Mouse (Mus musculus) neural tube, postnatal 0 days (tissue): Measurements from ENCODE around the gene Efhd2. TPM values are rescaled to one million over a fixed set of nuclear protein-coding genes. Genes with fewer than 3 reads are reported as not detected.

Experiments used
- polyA plus RNA-seq: library from polyadenylated mRNA; unstranded; fragments of >200 nt; fragmentation: Nextera tagmentation; extraction: Ambion mirVana; gene quantifications from 2 replicates; pipeline ENCODE4 v1.2.1, GENCODE M21; 2015

Gene Efhd2
- 95.7 and 103 TPM in 2 replicates for polyA plus RNA-seq

DNA sequence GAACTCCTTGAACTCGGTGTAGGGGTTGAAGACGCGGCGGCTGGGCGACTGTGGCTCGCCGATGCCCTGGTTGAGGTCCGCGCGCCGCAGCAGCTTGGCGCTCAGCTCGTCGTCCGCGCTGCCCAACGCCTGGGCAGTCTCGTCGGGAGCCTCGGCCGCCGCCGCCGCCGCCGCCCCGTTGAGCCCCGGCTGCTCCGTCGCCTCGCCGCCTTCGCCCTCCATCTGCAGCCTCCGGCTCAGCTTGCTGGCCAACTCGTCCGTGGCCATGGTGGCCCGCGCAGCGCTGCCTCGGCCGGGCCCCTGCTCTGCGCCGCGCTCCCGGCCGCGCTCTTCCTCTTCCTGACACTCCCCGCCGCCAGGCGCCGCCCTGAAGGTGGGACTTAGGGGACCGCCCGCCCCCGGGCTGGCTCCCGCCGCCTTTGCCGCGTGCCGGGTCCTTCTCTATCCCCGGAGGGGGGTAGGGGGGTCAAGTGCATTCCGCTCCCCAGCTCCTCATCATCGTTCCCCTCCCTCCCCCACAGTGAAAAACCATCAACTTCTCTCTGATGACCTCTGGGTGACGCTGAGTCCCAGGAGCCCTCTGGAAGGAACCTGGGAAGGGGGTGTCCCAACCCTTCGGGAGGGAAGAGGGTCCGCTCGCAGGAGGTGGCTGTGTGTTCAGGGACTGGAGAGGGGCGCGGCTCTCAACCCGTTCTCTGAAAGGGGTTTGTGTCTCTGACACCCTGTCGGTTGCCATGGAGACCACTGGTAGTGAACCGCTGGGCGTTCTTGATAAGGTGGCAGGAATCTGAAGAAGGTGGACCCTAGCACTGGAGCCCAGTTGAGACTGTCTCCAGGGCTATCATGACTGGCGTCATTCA lies at the start of gene Efhd2:
TSS of gene Efhd2 (minus strand) at position 320 of the 860 bp plus-strand sequence.

DNA sequence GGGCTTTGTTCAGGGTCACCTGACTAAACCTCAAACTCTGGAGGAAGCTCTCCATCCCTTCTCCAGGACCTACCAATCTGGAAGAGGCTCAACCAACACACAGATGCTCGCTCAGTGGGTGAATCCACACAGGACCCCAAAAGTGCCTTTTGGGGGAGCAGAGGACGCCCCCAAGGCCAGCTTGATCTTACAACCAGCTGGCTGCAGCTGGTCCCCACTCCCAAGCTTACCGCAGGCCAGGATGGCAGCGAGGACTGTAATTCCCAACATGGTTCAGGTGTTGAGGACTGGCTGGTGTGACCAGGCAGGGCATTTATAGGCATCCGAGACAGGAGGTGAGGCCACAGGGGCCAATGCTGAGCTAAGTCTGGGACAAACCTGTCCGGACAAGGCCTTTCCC lies 28.7 kb downstream of the Efhd2 start, which contains the start of gene Ctrc:
TSS of gene Ctrc (minus strand) at position 361 of the 400 bp plus-strand sequence.

DNA sequence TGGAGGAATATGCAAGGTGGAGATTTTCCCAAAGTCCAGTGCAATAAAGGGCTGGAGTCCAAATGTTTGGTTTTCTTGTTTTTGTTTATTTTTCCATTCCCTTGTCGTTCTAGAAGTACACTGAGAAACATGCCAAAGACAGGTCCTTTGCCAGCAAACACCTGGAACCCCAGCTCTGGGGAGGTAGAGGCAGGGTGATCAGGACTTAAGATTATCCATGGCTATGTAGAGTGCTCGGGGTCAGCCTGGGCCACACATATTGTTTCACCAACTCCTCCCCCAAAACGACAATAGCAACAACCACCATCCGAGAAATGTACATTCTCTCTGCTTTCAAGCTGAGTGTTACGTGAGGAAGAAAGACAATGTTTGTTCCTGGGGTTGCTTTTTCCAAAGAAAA lies 48.7 kb downstream of the Efhd2 start, which contains the start of gene Cela2a:
TSS of gene Cela2a (minus strand) at position 101 of the 400 bp plus-strand sequence.

Other genes starting within 250 kb of the Efhd2 start
- gene Plekhm2, start 210.0 kb downstream of the Efhd2 start, polyA plus RNA-seq, result 8.6 and 8.7 TPM in 2 replicates
- not detected in 2 replicates for gene Rsc1a1, start 189.3 kb downstream of the Efhd2 start, polyA plus RNA-seq
- gene Ddi2, start 151.5 kb downstream of the Efhd2 start, polyA plus RNA-seq, result 10.3 and 10.7 TPM in 2 replicates
- 0.48 and 0.63 TPM in 2 replicates for gene Agmat, start 128.2 kb downstream of the Efhd2 start, polyA plus RNA-seq
- gene Dnajc16, start 84.0 kb downstream of the Efhd2 start, polyA plus RNA-seq, result 4.9 and 5.6 TPM in 2 replicates
- 16.5 and 16.6 TPM in 2 replicates for gene Casp9, start 81.3 kb downstream of the Efhd2 start, polyA plus RNA-seq
- 0.26 TPM in 1 of 2 replicates, not detected in the other for gene Cela2a, start 48.8 kb downstream of the Efhd2 start, polyA plus RNA-seq
- gene Ctrc, start 28.6 kb downstream of the Efhd2 start, polyA plus RNA-seq, result not detected in 2 replicates
- gene Fhad1, start 140.2 kb upstream of the Efhd2 start, polyA plus RNA-seq, result 5.3 and 6.3 TPM in 2 replicates
- gene Tmem51, start 209.4 kb upstream of the Efhd2 start, polyA plus RNA-seq, result 6.8 and 7.9 TPM in 2 replicates